Mouse (Mus musculus): ENCODE measurements around the gene Idi1. TPM values are rescaled to one million over a fixed set of nuclear protein-coding genes. Genes with fewer than 3 reads are reported as not detected.

Idi1 gene
- 18.7 and 28.9 TPM in 2 replicates for polyA plus RNA-seq (2015; fragmentation: Nextera tagmentation; extraction: Ambion mirVana)

GRCm38 (mm10) chr13:8885445-8886184 is at the start of gene Idi1:
Idi1 (plus strand) TSS chr13:8885501.

GRCm38 (mm10) chr13:8871314-8871962 is 13.9 kb upstream of the Idi1 start, which contains the start of gene Wdr37:
Wdr37 (minus strand) TSS chr13:8871909.

Small RNA genes within 50 kb of the gene (microRNA-seq; reads per million reads assigned to microRNA genes)
- gene Gm22750 (ENCODE audit: borderline replicate concordance, insufficient number of aligned reads) = not detected

Other genes starting within 250 kb of the Idi1 start
- 14.2 and 15.9 TPM in 2 replicates for gene Wdr37, start 13.6 kb upstream of the Idi1 start, polyA plus RNA-seq (2015; fragmentation: Nextera tagmentation; extraction: Ambion mirVana)
- gene Gm9745, start 62.7 kb downstream of the Idi1 start, polyA plus RNA-seq (2015; fragmentation: Nextera tagmentation; extraction: Ambion mirVana) = not detected in 2 replicates
- not detected in 2 replicates for gene Idi2, start 67.4 kb downstream of the Idi1 start, polyA plus RNA-seq (2015; fragmentation: Nextera tagmentation; extraction: Ambion mirVana)
- 38.3 and 50.0 TPM in 2 replicates for gene Gtpbp4, start 110.6 kb downstream of the Idi1 start, polyA plus RNA-seq (2015; fragmentation: Nextera tagmentation; extraction: Ambion mirVana)
- 15.2 and 19.5 TPM in 2 replicates for gene Larp4b, start 208.4 kb downstream of the Idi1 start, polyA plus RNA-seq (2015; fragmentation: Nextera tagmentation; extraction: Ambion mirVana)